Mouse (Mus musculus) ovary, adult 10 weeks (tissue): ENCODE data around the gene Clock. TPM values are rescaled to one million over a fixed set of nuclear protein-coding genes. Genes with fewer than 3 reads are reported as not detected.

Source experiments
- polyA plus RNA-seq: library from polyadenylated mRNA; stranded (reverse); fragments of 350-450 nt; fragmentation: Illumina TruSeq; extraction: RNeasy Lipid Tissue Mini Kit (QIAGEN cat#74804); gene quantifications from one replicate; pipeline ENCODE4 v1.2.3, GENCODE M21; 2014

Clock gene
- polyA plus RNA-seq = 93.9 TPM

DNA sequence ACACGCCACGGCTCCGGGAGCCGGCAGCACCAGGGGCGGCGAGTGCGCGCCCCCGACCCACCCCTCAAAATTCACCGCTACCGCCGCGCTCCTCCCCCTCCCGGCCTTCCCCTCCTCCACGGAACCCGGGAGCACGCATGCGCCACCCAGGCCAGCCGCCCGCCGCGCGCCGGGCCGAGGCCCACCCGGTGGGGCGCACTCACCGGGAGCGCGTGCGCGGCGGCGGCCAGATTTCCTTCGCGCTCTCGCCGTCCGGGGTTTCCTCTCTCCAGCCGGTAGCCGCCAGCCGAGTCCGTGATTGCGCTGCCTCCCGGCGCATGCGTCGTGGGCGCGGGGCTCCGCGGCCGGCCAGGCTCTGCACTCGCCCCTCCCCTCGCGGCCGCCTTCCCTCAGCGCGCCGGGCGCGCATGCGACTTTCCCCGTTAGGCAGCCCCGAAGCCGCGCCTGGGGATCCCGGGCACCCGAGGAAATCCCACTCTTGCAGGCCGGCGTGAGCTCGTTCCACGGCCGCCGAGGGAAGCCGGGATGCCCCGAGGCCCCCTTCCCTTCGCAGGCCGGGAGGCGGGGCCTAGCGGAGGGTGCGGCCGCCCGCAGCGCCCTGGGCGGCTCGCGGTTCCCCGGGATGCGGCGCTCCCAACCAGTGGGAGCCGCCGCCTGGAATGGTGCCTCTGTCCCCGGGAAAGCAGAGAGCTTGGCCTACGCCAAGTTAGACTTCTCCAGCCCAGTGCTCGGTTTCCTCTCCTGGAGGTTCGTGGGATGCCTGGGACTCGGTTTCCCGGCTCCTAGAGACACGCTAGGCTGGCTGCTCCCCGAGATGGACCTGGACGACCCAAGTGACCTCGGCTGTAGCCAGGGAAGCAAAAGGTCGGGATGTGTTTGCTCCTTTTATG lies at the start of gene Clock:
Gene Clock (minus strand): TSS at position 341 of the 890 bp plus-strand sequence.

DNA sequence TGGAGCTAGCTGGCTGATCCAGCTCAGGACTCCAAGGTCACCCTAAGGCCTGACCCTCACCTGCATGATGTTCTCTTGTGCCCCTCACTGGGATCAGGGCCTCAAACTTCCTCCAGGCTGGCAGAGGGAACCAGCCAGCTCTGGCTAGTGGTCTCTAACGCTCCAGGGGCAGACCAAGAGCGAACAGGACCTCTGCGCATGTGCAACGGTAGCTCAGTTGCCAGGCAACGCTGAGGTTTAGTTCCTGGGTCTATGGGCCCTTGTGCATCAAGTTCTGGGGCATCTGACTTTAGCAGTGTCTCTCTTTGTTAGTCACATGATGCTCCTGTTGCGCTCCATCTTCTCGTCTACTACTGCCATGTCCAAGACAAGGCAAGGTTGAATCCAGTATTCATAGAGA lies 26.4 kb upstream of the Clock start, which contains the start of gene Pdcl2:
Gene Pdcl2 (minus strand): TSS at position 204 of the 400 bp plus-strand sequence.

DNA sequence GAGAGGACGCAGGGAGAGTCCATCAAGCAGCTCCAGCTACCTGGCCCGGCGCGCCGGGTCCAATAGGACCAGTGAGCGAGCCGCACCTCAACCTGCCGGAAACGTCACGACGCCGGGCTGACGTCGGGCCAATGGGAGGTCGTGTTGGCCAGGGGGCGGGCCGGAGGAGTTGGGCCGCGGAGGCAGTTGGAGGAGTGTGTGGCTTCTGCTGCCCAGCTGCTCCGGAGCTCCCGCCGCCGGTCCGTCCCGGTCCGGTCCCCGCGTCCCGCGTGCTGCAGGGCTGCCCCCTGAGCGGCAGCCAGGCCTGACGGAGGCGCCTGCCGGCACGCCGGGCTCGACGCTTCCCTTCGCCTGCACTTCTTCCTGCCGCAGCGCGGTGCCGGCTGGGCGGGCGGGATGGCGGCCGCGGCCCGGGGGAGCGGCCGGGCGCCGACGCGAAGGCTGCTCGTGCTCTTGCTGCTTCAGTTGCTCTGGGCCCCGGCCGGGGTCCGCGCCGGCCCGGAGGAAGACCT lies 120.8 kb downstream of the Clock start, which contains the start of gene Tmem165:
Gene Tmem165 (plus strand): TSS at position 131 of the 512 bp plus-strand sequence.

Other genes with a start within 250 kb of the Clock start
- gene Srd5a3, start 164.5 kb downstream of the Clock start, polyA plus RNA-seq = 36.3 TPM
- gene Tmem165, start 120.9 kb downstream of the Clock start, polyA plus RNA-seq = 202 TPM
- gene Pdcl2, start 26.4 kb upstream of the Clock start, polyA plus RNA-seq = not detected
- not detected for gene Nmu, start 59.0 kb upstream of the Clock start, polyA plus RNA-seq
- gene Gm7271, start 179.2 kb upstream of the Clock start, polyA plus RNA-seq = not detected
- gene Exoc1, start 224.5 kb upstream of the Clock start, polyA plus RNA-seq = 168 TPM